Mouse (Mus musculus): ENCODE results near the gene Cxcr4.

- TF ChIP-seq POLR2A (IDR thresholded peaks at IDR 0.05; ENCODE audit: extremely low read depth, insufficient read depth, low read length) (no peak), CTCF (IDR thresholded peaks at IDR 0.05; ENCODE audit: low read depth, low read length) (no peak)
These were observed 40.4 kb upstream of the Cxcr4 start for GRCm38 (mm10) chr1:128632522-128632921.
